Mouse (Mus musculus): ENCODE data around the gene Rpf1.

Rpf1 gene

DNA sequence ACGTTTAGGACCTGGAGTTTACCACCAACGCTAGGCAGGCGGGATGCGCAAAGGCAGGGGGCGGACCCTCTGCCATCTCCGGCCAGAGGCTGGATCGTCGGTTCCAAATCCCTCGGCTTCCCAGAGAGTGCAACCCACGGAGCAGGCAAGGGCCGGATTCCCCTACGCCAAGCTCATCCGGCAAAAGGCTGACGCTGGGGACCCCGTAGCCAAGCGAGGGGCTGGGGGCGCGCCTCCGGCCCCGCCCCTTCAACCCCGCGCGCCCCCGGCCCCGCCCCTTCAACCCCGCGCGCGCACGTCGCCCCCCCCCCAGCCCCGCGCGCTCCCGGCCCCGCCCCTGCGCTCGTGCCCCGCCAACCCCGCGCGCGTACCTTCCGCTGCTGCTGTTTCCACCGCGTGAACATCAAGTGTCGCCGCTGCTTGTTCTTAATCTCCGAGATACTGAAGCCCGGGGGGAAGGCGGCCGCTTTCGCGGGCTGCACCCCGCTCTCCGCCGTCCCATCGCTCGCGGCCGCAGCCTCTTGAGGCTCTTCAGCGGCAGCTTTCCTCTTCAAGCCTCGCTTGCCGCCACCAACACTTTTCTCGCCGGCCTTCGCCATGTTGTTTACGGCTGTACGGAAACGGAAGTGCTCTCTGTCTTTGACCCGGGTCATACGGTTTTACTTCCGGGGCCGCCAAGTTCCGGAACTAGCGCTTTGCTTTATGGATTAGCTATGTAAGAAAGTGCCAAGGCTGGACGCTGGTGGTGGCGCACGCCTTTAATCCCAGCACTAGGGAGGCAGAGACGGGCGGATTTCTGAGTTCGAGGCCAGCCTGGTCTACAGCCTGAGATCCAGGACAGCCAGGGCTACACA, at the start of gene Rpf1:
Gene Rpf1, minus strand, starts transcription at position 632 of the 854 bp plus-strand sequence.
- TF ChIP-seq NANOG (IDR thresholded peaks at IDR 0.05; ENCODE audit: borderline replicate concordance, low read length), result no peak
- no peak for TF ChIP-seq CTCF (conservative IDR thresholded peaks at IDR 0.05; ENCODE audit: low read length)
- TF ChIP-seq POU5F1 (IDR thresholded peaks at IDR 0.05; ENCODE audit: borderline replicate concordance, low read length), result no peak

DNA sequence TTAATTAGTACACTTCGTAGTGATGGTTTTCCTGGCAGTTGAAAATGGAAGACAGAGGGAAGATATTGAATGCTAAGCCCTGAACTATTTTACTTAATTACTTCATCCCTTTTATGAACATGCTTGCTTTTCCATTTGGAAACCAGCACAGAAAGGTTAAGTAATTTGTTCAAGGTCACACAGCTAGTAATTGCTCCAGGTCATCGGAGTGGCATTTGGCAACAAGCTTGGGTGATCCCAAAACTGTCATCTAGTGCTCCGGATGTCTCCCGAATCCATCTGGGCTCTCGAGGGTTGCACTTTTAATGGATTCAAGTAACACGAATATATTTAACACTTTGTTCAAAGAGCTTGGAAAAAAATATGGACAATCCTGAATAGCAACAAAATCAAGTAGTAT, 49.7 kb upstream of the Rpf1 start:
- no peaks in the 10 kb centered on the region for H3K27me3 ChIP-seq (ENCODE audit: insufficient read depth, low read length)
- H3K9me3 ChIP-seq (ENCODE audit: low read length), result no peaks in the 10 kb centered on the region
- TF ChIP-seq POU5F1 (IDR thresholded peaks at IDR 0.05; ENCODE audit: borderline replicate concordance, low read length), result no peak
- TF ChIP-seq NANOG (IDR thresholded peaks at IDR 0.05; ENCODE audit: borderline replicate concordance, low read length), result no peak
- no peak for TF ChIP-seq CTCF (conservative IDR thresholded peaks at IDR 0.05; ENCODE audit: low read length)
- no peak overlapping the region for H3K4me3 ChIP-seq (replicated peaks; ENCODE audit: low read length)
- H3K36me3 ChIP-seq (ENCODE audit: insufficient read depth, low read length), result no peaks in the 10 kb centered on the region
- H3K4me1 ChIP-seq (replicated peaks; ENCODE audit: low read depth, low read length), result no peaks in the 10 kb centered on the region

More for the DNA sequence above, at the start of gene Rpf1:
- no peaks in the 10 kb centered on the region for H3K27me3 ChIP-seq (ENCODE audit: insufficient read depth, low read length)
- peaks cover 33% of the 10 kb centered on the region for H3K36me3 ChIP-seq (ENCODE audit: insufficient read depth, low read length)
- H3K4me3 ChIP-seq (replicated peaks; ENCODE audit: low read length), result peak within 1 kb of the TSS; percentile 88
- H3K4me1 ChIP-seq (replicated peaks; ENCODE audit: low read depth, low read length), result peaks cover 24% of the 10 kb centered on the region
- H3K9me3 ChIP-seq (ENCODE audit: low read length), result no peaks in the 10 kb centered on the region

DNA sequence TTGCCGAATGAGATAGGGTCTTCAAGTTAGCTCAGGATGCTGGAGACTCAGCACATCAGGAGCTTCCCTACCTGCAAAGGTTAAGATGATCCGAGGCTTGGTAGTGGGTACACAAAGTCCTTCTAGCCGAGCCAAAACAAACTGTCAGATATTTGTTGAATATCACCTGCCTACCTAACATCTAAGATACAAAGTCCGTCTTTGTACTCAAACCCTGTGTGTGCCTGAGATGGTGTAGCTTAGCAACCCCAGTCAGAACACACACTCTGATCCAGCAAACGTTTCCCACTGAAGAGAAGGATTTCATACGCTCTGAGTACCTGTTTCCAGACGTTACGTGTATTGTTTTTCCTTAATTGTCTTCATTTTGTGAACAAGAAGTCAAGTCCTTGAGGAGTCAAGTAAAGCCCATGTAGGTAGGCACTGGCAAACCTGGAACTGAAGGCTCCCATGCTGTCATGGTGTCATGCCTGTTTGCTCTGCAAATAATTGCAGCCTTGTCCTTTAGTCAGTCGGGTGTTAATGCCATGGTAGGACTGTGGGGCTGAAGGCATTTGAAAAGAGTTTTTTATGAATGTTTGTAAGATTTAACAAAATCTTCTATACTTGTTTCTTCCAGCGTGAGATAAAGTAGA, 49.0 kb upstream of the Rpf1 start, which contains the start of gene Uox:
Gene Uox, plus strand, starts transcription at position 279 of the 635 bp plus-strand sequence.
- no peaks in the 10 kb centered on the region for H3K27me3 ChIP-seq (ENCODE audit: insufficient read depth, low read length)
- TF ChIP-seq CTCF (conservative IDR thresholded peaks at IDR 0.05; ENCODE audit: low read length), result no peak
- no peak for TF ChIP-seq POU5F1 (IDR thresholded peaks at IDR 0.05; ENCODE audit: borderline replicate concordance, low read length)
- TF ChIP-seq NANOG (IDR thresholded peaks at IDR 0.05; ENCODE audit: borderline replicate concordance, low read length), result no peak
- H3K4me1 ChIP-seq (replicated peaks; ENCODE audit: low read depth, low read length), result no peaks in the 10 kb centered on the region
- no peaks in the 10 kb centered on the region for H3K9me3 ChIP-seq (ENCODE audit: low read length)
- H3K4me3 ChIP-seq (replicated peaks; ENCODE audit: low read length), result no peak within 1 kb of the TSS
- H3K36me3 ChIP-seq (ENCODE audit: insufficient read depth, low read length), result no peaks in the 10 kb centered on the region

GRCm38 (mm10) chr3:146569594-146569993, 48.4 kb upstream of the Rpf1 start:
- TF ChIP-seq NANOG (IDR thresholded peaks at IDR 0.05; ENCODE audit: borderline replicate concordance, low read length), result no peak
- TF ChIP-seq POU5F1 (IDR thresholded peaks at IDR 0.05; ENCODE audit: borderline replicate concordance, low read length), result no peak
- no peak for TF ChIP-seq CTCF (conservative IDR thresholded peaks at IDR 0.05; ENCODE audit: low read length)
- no peaks in the 10 kb centered on the region for H3K27me3 ChIP-seq (ENCODE audit: insufficient read depth, low read length)
- no peaks in the 10 kb centered on the region for H3K9me3 ChIP-seq (ENCODE audit: low read length)
- no peak overlapping the region for H3K4me3 ChIP-seq (replicated peaks; ENCODE audit: low read length)
- no peaks in the 10 kb centered on the region for H3K36me3 ChIP-seq (ENCODE audit: insufficient read depth, low read length)
- no peaks in the 10 kb centered on the region for H3K4me1 ChIP-seq (replicated peaks; ENCODE audit: low read depth, low read length)

DNA sequence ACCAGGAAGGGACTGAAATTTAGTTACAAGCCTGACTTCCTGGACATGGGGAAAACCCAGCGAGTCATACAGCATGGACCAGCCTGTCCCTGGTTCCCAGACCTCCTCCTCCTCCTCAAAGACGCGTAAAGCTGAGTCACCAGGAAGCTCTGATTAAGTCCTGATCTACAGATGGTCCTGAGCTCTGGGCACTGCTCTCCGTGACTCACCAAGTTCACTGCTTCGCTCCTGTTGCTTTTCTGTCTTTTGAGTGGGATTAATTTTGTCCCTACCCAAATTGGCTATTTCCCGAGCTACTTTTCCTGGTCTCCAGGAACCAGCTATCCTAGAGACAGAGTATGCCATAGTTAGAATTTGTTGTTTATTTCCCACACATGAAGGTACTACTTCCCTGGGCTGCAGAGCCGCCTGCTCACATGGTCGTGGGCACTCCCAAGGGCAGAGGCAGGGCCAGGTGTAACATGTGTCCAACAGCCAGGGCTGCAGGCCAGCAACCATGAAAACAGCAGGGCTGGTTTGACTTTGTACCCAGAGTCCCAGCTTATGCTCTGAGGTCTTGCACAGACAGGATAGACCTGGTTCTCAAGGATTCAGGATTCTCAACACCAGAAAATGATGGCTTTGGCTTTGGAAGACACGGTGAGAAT, 46.8 kb upstream of the Rpf1 start:
- no peak overlapping the region for H3K4me3 ChIP-seq (replicated peaks; ENCODE audit: low read length)
- H3K4me1 ChIP-seq (replicated peaks; ENCODE audit: low read depth, low read length), result peaks cover 9% of the 10 kb centered on the region
- no peak for TF ChIP-seq CTCF (conservative IDR thresholded peaks at IDR 0.05; ENCODE audit: low read length)
- no peak for TF ChIP-seq POU5F1 (IDR thresholded peaks at IDR 0.05; ENCODE audit: borderline replicate concordance, low read length)
- H3K36me3 ChIP-seq (ENCODE audit: insufficient read depth, low read length), result no peaks in the 10 kb centered on the region
- H3K9me3 ChIP-seq (ENCODE audit: low read length), result no peaks in the 10 kb centered on the region
- H3K27me3 ChIP-seq (ENCODE audit: insufficient read depth, low read length), result no peaks in the 10 kb centered on the region

GRCm38 (mm10) chr3:146567366-146567765, 46.1 kb upstream of the Rpf1 start:
- Histone ChIP-seq H3K36me3 (ENCODE audit: insufficient read depth, low read length) (no peaks in the 10 kb centered on the region), H3K4me3 (replicated peaks; ENCODE audit: low read length) (no peak overlapping the region), H3K9me3 (ENCODE audit: low read length) (peaks cover 4% of the 10 kb centered on the region; the same call in 1 of the 2 replicates), H3K27me3 (ENCODE audit: insufficient read depth, low read length) (no peaks in the 10 kb centered on the region), H3K4me1 (replicated peaks; ENCODE audit: low read depth, low read length) (peaks cover 15% of the 10 kb centered on the region)
- TF ChIP-seq NANOG (IDR thresholded peaks at IDR 0.05; ENCODE audit: borderline replicate concordance, low read length), result no peak
- no peak for TF ChIP-seq POU5F1 (IDR thresholded peaks at IDR 0.05; ENCODE audit: borderline replicate concordance, low read length)
- TF ChIP-seq CTCF (conservative IDR thresholded peaks at IDR 0.05; ENCODE audit: low read length), result no peak

DNA sequence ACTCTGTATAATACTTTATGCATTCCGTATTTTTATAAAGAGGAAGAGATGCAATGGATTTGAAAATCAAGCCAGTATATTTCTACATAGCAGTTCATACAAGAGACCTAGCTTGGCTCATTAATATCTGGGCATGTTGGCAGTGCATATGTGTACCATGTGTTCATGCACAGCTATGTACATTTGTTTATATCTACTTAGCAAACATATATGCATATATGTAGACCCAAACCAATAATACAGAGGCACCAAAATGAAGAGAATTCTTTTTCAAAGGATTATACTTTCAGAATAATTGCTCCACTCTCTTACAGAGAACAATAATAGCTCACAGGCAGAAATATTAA, 43.8 kb upstream of the Rpf1 start:
- Histone ChIP-seq H3K4me3 (replicated peaks; ENCODE audit: low read length) (no peak overlapping the region), H3K4me1 (replicated peaks; ENCODE audit: low read depth, low read length) (peaks cover 15% of the 10 kb centered on the region), H3K36me3 (ENCODE audit: insufficient read depth, low read length) (no peaks in the 10 kb centered on the region), H3K27me3 (ENCODE audit: insufficient read depth, low read length) (no peaks in the 10 kb centered on the region), H3K9me3 (ENCODE audit: low read length) (peaks cover 4% of the 10 kb centered on the region; the same call in 1 of the 2 replicates)
- TF ChIP-seq CTCF (conservative IDR thresholded peaks at IDR 0.05; ENCODE audit: low read length), result no peak

DNA sequence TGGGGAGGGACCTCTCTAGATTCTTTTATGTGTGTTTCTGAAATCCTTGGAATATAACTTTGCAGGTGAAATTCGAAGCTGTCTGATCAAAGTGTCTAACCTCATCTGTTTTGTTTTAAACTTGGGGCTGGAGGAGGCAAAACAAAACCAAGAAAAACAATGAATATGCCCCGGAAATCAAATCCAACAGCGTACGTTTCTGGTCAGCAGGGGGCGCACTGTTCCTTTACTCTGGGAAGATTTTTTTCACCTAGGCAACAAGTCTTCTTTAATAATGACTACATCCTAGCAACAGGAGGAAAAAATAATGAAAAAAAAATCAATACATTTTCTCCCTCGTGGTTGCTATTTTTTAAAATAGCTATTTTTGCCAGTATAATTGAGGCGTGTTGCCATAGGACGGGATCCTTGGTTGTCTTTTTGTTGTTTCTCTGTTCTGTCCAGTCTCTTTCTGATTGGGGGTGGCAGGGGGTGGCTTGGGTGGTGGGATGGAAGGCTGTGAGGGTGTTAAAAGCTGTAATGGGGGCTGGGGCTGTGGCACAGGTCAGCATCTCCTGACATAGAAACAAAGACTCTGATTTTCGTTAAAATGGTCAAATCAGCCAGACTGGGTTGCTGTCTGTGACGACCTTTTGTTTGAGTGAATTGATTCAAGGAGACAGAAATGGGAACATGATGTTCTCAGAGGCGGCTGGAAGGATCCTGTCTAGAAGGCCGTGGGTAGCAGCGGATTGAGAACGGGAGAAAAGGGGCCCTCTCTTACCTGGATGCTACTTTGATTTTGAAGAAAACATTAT, 43.2 kb upstream of the Rpf1 start:
- peaks cover 4% of the 10 kb centered on the region; the same call in 1 of the 2 replicates for H3K9me3 ChIP-seq (ENCODE audit: low read length)
- no peak overlapping the region for H3K4me3 ChIP-seq (replicated peaks; ENCODE audit: low read length)
- peaks cover 15% of the 10 kb centered on the region for H3K4me1 ChIP-seq (replicated peaks; ENCODE audit: low read depth, low read length)
- H3K36me3 ChIP-seq (ENCODE audit: insufficient read depth, low read length), result no peaks in the 10 kb centered on the region
- TF ChIP-seq CTCF (conservative IDR thresholded peaks at IDR 0.05; ENCODE audit: low read length) (peak; percentile 80), NANOG (IDR thresholded peaks at IDR 0.05; ENCODE audit: borderline replicate concordance, low read length) (no peak), POU5F1 (IDR thresholded peaks at IDR 0.05; ENCODE audit: borderline replicate concordance, low read length) (no peak)
- H3K27me3 ChIP-seq (ENCODE audit: insufficient read depth, low read length), result no peaks in the 10 kb centered on the region

Measured in E14TG2a.4 (cell line).